Mouse (Mus musculus) ES-E14 (cell line): ENCODE measurements around the gene Agtrap.

Experiments
- CHD2 ChIP-seq: IDR thresholded peaks from 2 replicates; pipeline ENCODE4 v1.6.1; 2014; ENCODE audit warnings: mild to moderate bottlenecking, low read depth, low read length, inconsistent platforms
- HCFC1 ChIP-seq: IDR thresholded peaks from 2 replicates; pipeline ENCODE4 v1.6.1; 2012; ENCODE audit warnings: low read length, inconsistent platforms, borderline replicate concordance; ENCODE audit not compliant: insufficient read depth
- MAFK ChIP-seq: IDR thresholded peaks from 2 replicates; pipeline ENCODE4 v1.6.1; 2014; ENCODE audit warnings: mild to moderate bottlenecking, low read depth, low read length, inconsistent platforms; ENCODE audit not compliant: insufficient read depth
- ZC3H11A ChIP-seq: IDR thresholded peaks from 2 replicates; pipeline ENCODE4 v1.6.1; 2012; ENCODE audit warnings: low read depth, mild to moderate bottlenecking, inconsistent platforms, low read length, borderline replicate concordance
- ZNF384 ChIP-seq: IDR thresholded peaks from 2 replicates; pipeline ENCODE4 v1.6.1; 2012; ENCODE audit warnings: low read depth, low read length, inconsistent platforms

- TF ChIP-seq MAFK (no peak), HCFC1 (no peak), ZNF384 (no peak), CHD2 (no peak), ZC3H11A (no peak)
Observed at GRCm38 (mm10) chr4:148104146-148104545, 16.3 kb upstream of the Agtrap start.
